Mouse (Mus musculus) MEL (cell line): ENCODE results near the gene Tmem132c.

Source experiments
- CTCF ChIP-seq, 3 experiments: IDR thresholded peaks in 2 of 3; conservative IDR thresholded peaks in 1 of 3; 2 replicates each; pipeline ENCODE4 v1.5.1; 2011 to 2012; ENCODE audit warnings: low read length in 3 of 3, low read depth in 2 of 3, mild to moderate bottlenecking in 2 of 3, improper control_type of control experiment in 1 of 3, inconsistent platforms in 1 of 3, mixed read lengths in 1 of 3, moderate library complexity in 1 of 3; ENCODE audit not compliant: control insufficient read depth in 1 of 3, insufficient read depth in 1 of 3, poor library complexity in 1 of 3, severe bottlenecking in 1 of 3
- GATA1 ChIP-seq: IDR thresholded peaks from 2 replicates; pipeline ENCODE4 v1.6.1; 2011; ENCODE audit warnings: low read depth, low read length, improper control_type of control experiment
- USF1 ChIP-seq: IDR thresholded peaks from 2 replicates; pipeline ENCODE4 v1.6.1; 2014; ENCODE audit warnings: low read depth, mild to moderate bottlenecking, inconsistent platforms, low read length, improper control_type of control experiment, moderate library complexity

DNA sequence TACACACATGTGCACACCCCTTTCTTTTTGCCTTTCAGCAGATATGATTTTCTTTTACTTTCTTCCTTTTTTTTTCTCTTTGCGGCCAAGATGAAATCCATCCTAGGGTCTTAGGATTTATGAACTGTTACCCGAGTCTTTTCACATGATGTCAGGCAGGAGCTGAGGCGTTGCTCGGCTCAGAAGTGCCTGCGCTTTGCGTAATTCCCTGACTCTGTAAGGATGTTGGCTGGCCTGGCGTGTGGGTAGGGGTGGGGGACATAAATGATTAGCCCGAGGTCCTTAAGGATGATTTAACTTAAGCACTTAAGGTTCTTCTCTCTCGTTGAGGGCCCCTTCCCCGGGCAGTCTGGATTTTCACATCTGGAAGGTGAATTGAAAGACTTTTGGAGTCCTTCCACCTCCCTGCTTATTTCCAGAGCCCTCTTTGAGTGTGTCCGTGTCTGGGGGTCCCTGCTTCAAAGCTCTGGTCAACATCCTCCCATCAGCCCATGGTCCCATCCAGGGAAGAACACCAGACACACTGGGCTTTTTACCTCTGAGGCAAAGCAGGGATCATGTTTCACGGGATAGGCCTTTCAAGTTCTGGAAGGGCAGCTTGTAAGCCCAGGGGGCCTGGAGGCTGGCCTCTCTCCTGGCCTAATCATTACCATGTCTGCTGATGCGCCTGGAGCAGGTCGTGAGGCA is 68.9 kb downstream of the Tmem132c start:
- TF ChIP-seq GATA1 (no peak), USF1 (no peak), CTCF (IDR thresholded peaks at IDR 0.05 in 2 of 3, conservative IDR thresholded peaks at IDR 0.05 in 1 of 3; ENCODE audit: control insufficient read depth in 1 of 3, insufficient read depth in 1 of 3, low read depth in 2 of 3, low read length in 3 of 3, poor library complexity in 1 of 3, severe bottlenecking in 1 of 3) (no peak)
